29 mouse cellular contexts compared by ENCODE assay signal in genomic region chr1:12285551-12285950, GRCm38 (mm10).
DNase-seq lines count a peak whose midpoint lies in the region; ATAC-seq and TF ChIP-seq lines count a peak whose summit lies in the region.
"Had no signal": no experiment of that assay in that cellular context is flagged by ENCODE, and none has a peak within 500 bp of the region (broad histone marks: within the 10 kb centered on the region; RNA-seq: fewer than 3 reads in every experiment).

No protein-coding gene starts in this region.

- no peak overlapping the region for H3K4me3 ChIP-seq in heart, postnatal 0 days (ENCODE audit: low read depth, low read length)
- no peak overlapping the region for H3K4me3 ChIP-seq in limb, embryonic 13.5 days
- H3K4me3 ChIP-seq in limb, embryonic 10.5 days: no peak overlapping the region
- H3K4me3 ChIP-seq in embryonic facial prominence, embryonic 11.5 days (ENCODE audit: low read depth, low read length): no peak overlapping the region
- H3K4me3 ChIP-seq in myocyte: no peak overlapping the region
- H3K4me3 ChIP-seq: erythroblast, embryonic 14.5 days; hindbrain, embryonic 12.5 days; left cerebral cortex, adult 2 months; megakaryocyte, embryonic 14.5 days; neural tube, embryonic 12.5 days had no signal

- H3ac ChIP-seq in myocyte (ENCODE audit: control insufficient read depth, insufficient read length): no peak overlapping the region

- TF ChIP-seq POLR2A in myocyte (IDR thresholded peaks at IDR 0.05; ENCODE audit: insufficient read length, low read depth): no peak

- H3K79me2 ChIP-seq in myocyte (ENCODE audit: control insufficient read depth, insufficient read depth): no peaks in the 10 kb centered on the region

- H3K36me3 ChIP-seq in heart, postnatal 0 days (replicated peaks; ENCODE audit: control insufficient read depth, insufficient read depth, low read length): no peaks in the 10 kb centered on the region
- no peaks in the 10 kb centered on the region for H3K36me3 ChIP-seq in limb, embryonic 13.5 days
- H3K36me3 ChIP-seq in limb, embryonic 10.5 days: no peaks in the 10 kb centered on the region
- H3K36me3 ChIP-seq in embryonic facial prominence, embryonic 11.5 days (replicated peaks; ENCODE audit: control insufficient read depth, insufficient read depth, low read depth, low read length): no peaks in the 10 kb centered on the region
- no peaks in the 10 kb centered on the region for H3K36me3 ChIP-seq in myocyte (ENCODE audit: control insufficient read depth, insufficient read depth)
- H3K36me3 ChIP-seq: hindbrain, embryonic 12.5 days; neural tube, embryonic 12.5 days had no signal

- intact Hi-C loops in heart, postnatal 36 days (cut with DNase I): no loop called here
- intact Hi-C loops in left cerebral cortex, postnatal 25 days (cut with DNase I): no loop called here

- H3K27me3 ChIP-seq in heart, postnatal 0 days (ENCODE audit: control insufficient read depth, insufficient read depth, low read length): no peaks in the 10 kb centered on the region
- no peaks in the 10 kb centered on the region for H3K27me3 ChIP-seq in limb, embryonic 13.5 days
- no peaks in the 10 kb centered on the region for H3K27me3 ChIP-seq in limb, embryonic 10.5 days (ENCODE audit: low read depth, poor library complexity, severe bottlenecking)
- H3K27me3 ChIP-seq in embryonic facial prominence, embryonic 11.5 days (ENCODE audit: control insufficient read depth, insufficient read depth, low read length): no peaks in the 10 kb centered on the region
- H3K27me3 ChIP-seq in myocyte (ENCODE audit: control insufficient read depth, insufficient read depth, insufficient read length): no peaks in the 10 kb centered on the region
- H3K27me3 ChIP-seq: hindbrain, embryonic 12.5 days; megakaryocyte, embryonic 14.5 days; neural tube, embryonic 12.5 days had no signal

- WGBS in heart, postnatal 0 days: 55% methylated on average over 6 of the region's 6 CpGs
- 40% methylated on average over 6 of the region's 6 CpGs for WGBS in limb, embryonic 13.5 days
- WGBS in limb, embryonic 10.5 days: 82% methylated on average over 6 of the region's 6 CpGs
- WGBS in embryonic facial prominence, embryonic 11.5 days: 32% methylated on average over 6 of the region's 6 CpGs

- H3K9me3 ChIP-seq in heart, postnatal 0 days (replicated peaks; ENCODE audit: control insufficient read depth, low read length): no peaks in the 10 kb centered on the region
- no peaks in the 10 kb centered on the region for H3K9me3 ChIP-seq in limb, embryonic 13.5 days
- H3K9me3 ChIP-seq in limb, embryonic 10.5 days (replicated peaks): no peaks in the 10 kb centered on the region
- no peaks in the 10 kb centered on the region for H3K9me3 ChIP-seq in embryonic facial prominence, embryonic 11.5 days (replicated peaks; ENCODE audit: control insufficient read depth, low read length)
- H3K9me3 ChIP-seq: hindbrain, embryonic 12.5 days; megakaryocyte, embryonic 14.5 days; neural tube, embryonic 12.5 days had no signal

- H3K27ac ChIP-seq in heart, postnatal 0 days (ENCODE audit: low read depth): 0 out of 2 replicates have a peak overlapping the region, but pooled peaks have one; percentile 8
- H3K27ac ChIP-seq in limb, embryonic 13.5 days: no peak overlapping the region
- H3K27ac ChIP-seq in limb, embryonic 10.5 days: no peak overlapping the region
- H3K27ac ChIP-seq in embryonic facial prominence, embryonic 11.5 days (replicated peaks; ENCODE audit: low read depth, low read length): no peak overlapping the region
- H3K27ac ChIP-seq: hindbrain, embryonic 12.5 days; left cerebral cortex, adult 2 months; neural tube, embryonic 12.5 days had no signal

- DNase-seq in heart, postnatal 0 days (ENCODE audit: low spot score): peak; percentile 13
- DNase-seq in heart, postnatal 36 days: no peak
- no peak for DNase-seq in limb, embryonic 10.5 days (ENCODE audit: low spot score)
- peak; percentile 64 for DNase-seq in embryonic facial prominence, embryonic 11.5 days (ENCODE audit: low spot score)
- no peak for DNase-seq in left cerebral cortex, postnatal 25 days (ENCODE audit: low spot score in 2 of 2)
- no peak for DNase-seq in lung, postnatal 14 days
- DNase-seq: adrenal gland, postnatal 25 days; cerebellum, adult 8-10 months; cerebellum, postnatal 36 days; gastrocnemius, postnatal 14 days; heart, adult 11 months; lung, adult 18-20 months; lung, postnatal 36 days; midbrain, embryonic 14.5 days; right cerebral cortex, postnatal 14 days; spleen, adult 18-20 months; thymus, adult 18-20 months; thymus, postnatal 36 days had no signal

- no peak for TF ChIP-seq CTCF in heart, postnatal 0 days (IDR thresholded peaks at IDR 0.05; ENCODE audit: low read depth)

- no peak overlapping the region for H3K9ac ChIP-seq in heart, postnatal 0 days (replicated peaks; ENCODE audit: low read depth, low read length)
- H3K9ac ChIP-seq in limb, embryonic 13.5 days: no peak overlapping the region
- no peak overlapping the region for H3K9ac ChIP-seq in embryonic facial prominence, embryonic 11.5 days (replicated peaks; ENCODE audit: low read length)
- H3K9ac ChIP-seq: hindbrain, embryonic 12.5 days; neural tube, embryonic 12.5 days had no signal

- no peak overlapping the region for H3K4me2 ChIP-seq in heart, postnatal 0 days (ENCODE audit: low read depth, low read length)
- 0 out of 2 replicates have a peak overlapping the region, but pooled peaks have one; percentile 9 for H3K4me2 ChIP-seq in limb, embryonic 13.5 days (replicated peaks)
- H3K4me2 ChIP-seq in embryonic facial prominence, embryonic 11.5 days (ENCODE audit: low read depth, low read length): no peak overlapping the region
- H3K4me2 ChIP-seq in myocyte (ENCODE audit: low read depth): peak overlapping the region; percentile 35
- H3K4me2 ChIP-seq: heart, embryonic 11.5 days; hindbrain, embryonic 12.5 days; liver, embryonic 11.5 days; neural tube, embryonic 12.5 days had no signal

- TF ChIP-seq EP300 in heart, postnatal 0 days (IDR thresholded peaks at IDR 0.05; ENCODE audit: low read depth): no peak

- no peak for ATAC-seq in heart, postnatal 0 days (ENCODE audit: insufficient read depth, low read depth)
- ATAC-seq in limb, embryonic 13.5 days (ENCODE audit: low FRiP score, low read depth): no peak
- peak; percentile 48; the same call in 1 of the 2 replicates for ATAC-seq in embryonic facial prominence, embryonic 11.5 days (replicated peaks; ENCODE audit: insufficient number of reproducible peaks, low FRiP score, low TSS enrichment, low read depth)
- ATAC-seq: CD4-positive, CD25-positive, alpha-beta regulatory T cell, adult 4 months; forebrain, embryonic 14.5 days had no signal

- H3K4me1 ChIP-seq in heart, postnatal 0 days (ENCODE audit: control insufficient read depth, insufficient read depth): no peaks in the 10 kb centered on the region
- H3K4me1 ChIP-seq in limb, embryonic 13.5 days: peaks cover 4% of the 10 kb centered on the region; the same call in 1 of the 2 replicates
- H3K4me1 ChIP-seq in limb, embryonic 10.5 days: no peaks in the 10 kb centered on the region
- H3K4me1 ChIP-seq in embryonic facial prominence, embryonic 11.5 days (ENCODE audit: control insufficient read depth, insufficient read depth, low read length): no peaks in the 10 kb centered on the region
- H3K4me1 ChIP-seq: hindbrain, embryonic 12.5 days; megakaryocyte, embryonic 14.5 days; neural tube, embryonic 12.5 days had no signal

TF ChIP-seq in myocyte, 11 proteins besides CTCF, POLR2A, EP300 and RAD21:
- TF ChIP-seq MAX (IDR thresholded peaks at IDR 0.05; ENCODE audit: low read depth): no peak

Comparison
In these comparisons a context has a peak if more than half of its experiments do, and no peak if none do; other contexts are left out.
1. DNase-seq: peak in heart, postnatal 0 days (single experiment) and embryonic facial prominence, embryonic 11.5 days (single experiment); none in heart, postnatal 36 days (0 of 2), limb, embryonic 10.5 days (single experiment), left cerebral cortex, postnatal 25 days (0 of 2) and lung, postnatal 14 days (single experiment).
2. H3K4me2 ChIP-seq: peak in limb, embryonic 13.5 days (single experiment) and myocyte (single experiment); none in heart, postnatal 0 days (single experiment) and embryonic facial prominence, embryonic 11.5 days (single experiment).